Mouse (Mus musculus) myocyte (in vitro differentiated cells): ENCODE measurements around the gene Atp2b2. TPM values are rescaled to one million over a fixed set of nuclear protein-coding genes. Genes with fewer than 3 reads are reported as not detected.
A peak's percentile ranks its signal among the peaks of the same experiment; 100 is the strongest.

Source experiments
- H3K27me3 ChIP-seq: one replicate; pipeline ENCODE4 v1.6.1; 2011; ENCODE audit not compliant: control insufficient read depth, insufficient read depth, insufficient read length
- H3K36me3 ChIP-seq: one replicate; pipeline ENCODE4 v1.6.1; 2011; ENCODE audit not compliant: control insufficient read depth, insufficient read depth
- H3K4me2 ChIP-seq: one replicate; pipeline ENCODE4 v1.6.1; 2011; ENCODE audit warnings: low read depth, control low read depth
- H3K4me3 ChIP-seq: one replicate; pipeline ENCODE4 v1.5.1; 2011; ENCODE audit warnings: mild to moderate bottlenecking, control low read depth, moderate library complexity
- H3K79me2 ChIP-seq: one replicate; pipeline ENCODE4 v1.6.1; 2011; ENCODE audit not compliant: control insufficient read depth, insufficient read depth
- H3ac ChIP-seq: one replicate; pipeline ENCODE4 v1.6.1; 2011; ENCODE audit not compliant: control insufficient read depth, insufficient read length
- CEBPB ChIP-seq: IDR thresholded peaks from 2 replicates; pipeline ENCODE4 v1.6.1; 2011; ENCODE audit warnings: mild to moderate bottlenecking, moderate library complexity; ENCODE audit not compliant: poor library complexity, insufficient read depth, severe bottlenecking
- MAX ChIP-seq: IDR thresholded peaks from one replicate; pipeline ENCODE4 v1.6.1; 2011; ENCODE audit warnings: low read depth, mild to moderate bottlenecking, control low read depth
- MYOD1 ChIP-seq, 3 experiments: IDR thresholded peaks; one replicate each; pipeline ENCODE4 v1.6.1; 2011; ENCODE audit warnings: control low read depth in 2 of 3, low read depth in 2 of 3, mild to moderate bottlenecking in 2 of 3, moderate library complexity in 1 of 3; ENCODE audit not compliant: insufficient read length in 2 of 3, control insufficient read depth in 1 of 3
- MYOG ChIP-seq, 3 experiments: IDR thresholded peaks; one replicate each; pipeline ENCODE4 v1.6.1; 2011; ENCODE audit warnings: control low read depth in 2 of 3, low read depth in 2 of 3, mild to moderate bottlenecking in 2 of 3; ENCODE audit not compliant: insufficient read length in 2 of 3, control insufficient read depth in 1 of 3, insufficient read depth in 1 of 3
- REST ChIP-seq: IDR thresholded peaks from one replicate; pipeline ENCODE4 v1.6.1; 2011; ENCODE audit warnings: mild to moderate bottlenecking, control low read depth, moderate library complexity; ENCODE audit not compliant: insufficient read depth, insufficient read length
- TCF3 ChIP-seq: IDR thresholded peaks from one replicate; pipeline ENCODE4 v1.6.1; 2011; ENCODE audit warnings: low read depth, control low read depth; ENCODE audit not compliant: insufficient read length
- USF1 ChIP-seq: IDR thresholded peaks from one replicate; pipeline ENCODE4 v1.6.1; 2011; ENCODE audit warnings: low read depth, mild to moderate bottlenecking, control low read depth, moderate library complexity
- polyA plus RNA-seq: library from polyadenylated mRNA; unstranded; fragments of >200 nt; fragmentation: generic; extraction: Trizol; gene quantifications from one replicate; pipeline ENCODE4 v1.2.1, GENCODE M21; 2012; ENCODE audit warnings: missing spikeins

Atp2b2 gene
- polyA plus RNA-seq, 1 experiment, result not detected

DNA sequence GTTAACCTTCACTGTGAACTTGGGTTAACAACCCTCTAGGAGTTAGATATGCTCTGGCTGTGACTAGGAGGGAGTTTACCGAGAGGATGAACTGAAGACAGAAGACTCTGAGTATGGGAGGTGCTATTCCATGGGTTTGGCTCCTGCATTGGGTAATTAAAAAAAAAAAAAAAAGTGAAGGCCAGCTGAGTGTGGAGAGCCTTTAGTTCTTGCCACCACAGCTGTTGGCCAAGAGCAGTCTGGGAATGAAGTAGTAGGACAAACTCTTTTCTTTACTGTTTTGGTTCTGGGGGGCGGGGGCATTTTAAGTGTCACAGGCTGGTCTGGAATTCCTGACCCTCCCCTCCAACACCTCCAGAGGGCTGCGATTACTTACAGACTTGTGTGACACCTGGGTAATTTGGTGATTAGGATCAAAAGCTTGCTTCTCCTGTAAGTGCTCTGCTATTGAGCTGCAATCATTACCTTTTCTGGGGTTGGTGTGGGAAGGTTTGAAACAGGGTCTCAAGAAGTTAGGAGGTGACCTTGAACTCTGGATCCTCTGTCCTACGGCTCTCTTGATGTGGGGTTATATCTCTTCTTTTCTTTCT is 346.6 kb downstream of the Atp2b2 start:
- H3K36me3 ChIP-seq, result peaks cover 4% of the 10 kb centered on the region
- TF ChIP-seq MYOD1 (IDR thresholded peaks at IDR 0.05; ENCODE audit: control insufficient read depth in 1 of 3, insufficient read length in 2 of 3, low read depth in 2 of 3) (peak in 2 of 3 experiments; percentile 15 to 17), CEBPB (no peak), MYOG (IDR thresholded peaks at IDR 0.05; ENCODE audit: control insufficient read depth in 1 of 3, insufficient read depth in 1 of 3, insufficient read length in 2 of 3, low read depth in 2 of 3) (peak in 1 of 3 experiments; percentile 8)
- no peak overlapping the region for H3ac ChIP-seq
- peaks cover 57% of the 10 kb centered on the region for H3K79me2 ChIP-seq
- H3K4me2 ChIP-seq, result peak overlapping the region; percentile 85
- H3K27me3 ChIP-seq, result no peaks in the 10 kb centered on the region
- peak overlapping the region; percentile 69 for H3K4me3 ChIP-seq

DNA sequence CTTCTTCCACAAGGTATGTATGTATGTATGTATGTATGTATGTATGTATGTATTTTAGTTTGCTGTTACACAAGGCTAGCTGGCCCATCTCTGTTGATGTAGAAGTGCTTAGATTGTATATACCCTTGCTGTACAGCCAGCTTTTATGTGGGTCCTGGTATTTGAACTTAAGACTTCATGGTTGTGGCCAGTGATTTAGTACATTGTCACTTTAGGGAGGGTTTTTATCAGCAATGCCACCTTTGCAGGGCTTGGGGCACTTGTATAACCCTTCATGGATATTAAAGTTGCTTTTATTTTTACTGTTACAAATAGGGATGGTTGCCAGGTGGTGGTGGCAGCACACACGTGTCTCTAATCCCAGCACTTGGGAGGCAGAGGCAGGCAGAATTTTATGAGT is 347.2 kb downstream of the Atp2b2 start:
- no peak overlapping the region for H3ac ChIP-seq
- H3K4me3 ChIP-seq, result no peak overlapping the region
- peaks cover 51% of the 10 kb centered on the region for H3K79me2 ChIP-seq

More for the DNA sequence above, 347.2 kb downstream of the Atp2b2 start:
- TF ChIP-seq REST (no peak), MAX (no peak), MYOG (IDR thresholded peaks at IDR 0.05; ENCODE audit: control insufficient read depth in 1 of 3, insufficient read depth in 1 of 3, insufficient read length in 2 of 3, low read depth in 2 of 3) (no peak), TCF3 (no peak), CEBPB (no peak), USF1 (no peak), MYOD1 (IDR thresholded peaks at IDR 0.05; ENCODE audit: control insufficient read depth in 1 of 3, insufficient read length in 2 of 3, low read depth in 2 of 3) (no peak)
- no peaks in the 10 kb centered on the region for H3K27me3 ChIP-seq
- peak overlapping the region; percentile 85 for H3K4me2 ChIP-seq
- H3K36me3 ChIP-seq, result no peaks in the 10 kb centered on the region

Other genes starting within 250 kb of the Atp2b2 start
- not detected for gene Slc6a11, start 88.6 kb upstream of the Atp2b2 start, polyA plus RNA-seq
- gene Slc6a1, start 240.0 kb upstream of the Atp2b2 start, polyA plus RNA-seq, result not detected